Mouse (Mus musculus) testis, adult 2 months (tissue): Measurements from ENCODE around the gene Boc.

Source experiments
- CTCF ChIP-seq: fragments of 200-500 bp; IDR thresholded peaks from 2 replicates; pipeline ENCODE4 v1.5.1; 2012; ENCODE audit warnings: low read depth, mild to moderate bottlenecking, inconsistent platforms, low read length, moderate library complexity; ENCODE audit not compliant: control insufficient read depth, insufficient read depth, insufficient replicate concordance
- POLR2A ChIP-seq: fragments of 200-500 bp; IDR thresholded peaks from 2 replicates; pipeline ENCODE4 v1.6.1; 2012; ENCODE audit warnings: low read depth, mild to moderate bottlenecking, inconsistent platforms, low read length, moderate library complexity; ENCODE audit not compliant: control insufficient read depth

DNA sequence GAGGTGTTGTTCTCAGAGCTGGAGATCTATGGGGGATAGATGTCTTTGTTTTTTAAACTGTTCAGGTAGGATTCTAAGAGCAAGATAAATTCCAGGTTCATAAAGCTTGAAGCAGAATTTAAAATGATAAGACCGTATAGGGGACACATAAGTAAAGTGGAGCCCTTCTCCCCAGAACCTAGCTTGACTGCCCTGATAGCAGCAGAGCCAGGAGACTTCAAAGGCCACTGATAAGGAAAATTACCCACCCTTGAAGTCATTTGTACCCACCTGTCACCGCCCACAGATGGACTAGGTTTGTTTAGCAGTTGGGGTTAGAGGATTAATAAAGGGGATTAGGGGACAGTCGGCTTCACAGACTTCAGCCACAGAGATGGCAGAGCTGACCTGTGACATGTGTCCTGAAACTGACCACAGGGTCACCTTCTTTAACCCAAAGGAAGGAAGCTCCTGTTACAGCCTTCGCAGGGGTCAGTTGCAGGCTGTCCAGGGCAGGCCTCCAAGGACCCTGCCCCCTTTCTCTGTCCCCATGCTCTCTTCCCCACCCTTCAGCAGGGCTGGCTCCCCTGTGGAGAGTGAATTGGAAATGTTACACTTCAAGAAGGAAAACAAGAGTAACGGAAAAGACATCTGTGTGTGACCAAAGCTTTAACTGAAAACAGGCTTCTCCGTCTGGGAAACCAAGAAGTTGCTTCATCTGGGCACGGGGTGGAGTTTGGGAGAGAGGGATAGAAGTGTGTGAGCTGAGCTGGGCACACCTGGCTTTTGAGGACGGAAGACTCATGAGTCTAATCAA, 43.5 kb upstream of the Boc start:
- TF ChIP-seq CTCF: no peak
- TF ChIP-seq POLR2A: no peak
